ENCODE assay signal across 24 mouse cellular contexts in the genomic region with DNA sequence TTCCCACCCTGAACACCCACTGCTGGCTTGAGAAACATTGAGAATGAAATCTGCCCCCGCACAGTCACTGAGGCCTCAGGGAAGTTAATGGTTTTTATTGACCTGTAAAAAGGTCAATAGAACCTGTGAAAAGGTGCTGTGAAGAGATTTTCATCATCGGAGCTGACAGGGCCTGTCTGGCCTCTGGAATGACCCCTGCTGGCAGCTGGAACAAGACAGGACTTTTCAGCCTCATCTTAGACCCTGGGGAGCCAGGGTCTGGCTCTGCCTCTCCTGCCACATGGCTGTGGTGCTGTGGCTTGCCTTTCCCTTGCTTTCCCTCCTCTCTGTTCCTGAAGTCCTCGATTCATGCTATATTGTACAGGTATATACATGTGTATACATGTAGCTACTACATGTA.
DNase-seq lines count a peak whose midpoint lies in the region; ATAC-seq and TF ChIP-seq lines count a peak whose summit lies in the region.
"Had no signal": no experiment of that assay in that cellular context is flagged by ENCODE, and none has a peak within 500 bp of the region (broad histone marks: within the 10 kb centered on the region; RNA-seq: fewer than 3 reads in every experiment).

No protein-coding gene starts in this region.

- no peaks in the 10 kb centered on the region for H3K9me3 ChIP-seq in neural tube, embryonic 11.5 days (ENCODE audit: control insufficient read depth, low read length)
- H3K9me3 ChIP-seq in neural tube, embryonic 15.5 days (replicated peaks): no peaks in the 10 kb centered on the region
- H3K9me3 ChIP-seq in forebrain, postnatal 0 days (ENCODE audit: low read length): no peaks in the 10 kb centered on the region
- H3K9me3 ChIP-seq: embryonic facial prominence, embryonic 13.5 days; heart, embryonic 13.5 days; liver, embryonic 13.5 days; lung, embryonic 15.5 days; neural tube, embryonic 13.5 days had no signal

- no peak overlapping the region for H3K4me2 ChIP-seq in neural tube, embryonic 11.5 days (ENCODE audit: low read depth)
- H3K4me2 ChIP-seq in neural tube, embryonic 15.5 days: no peak overlapping the region
- no peak overlapping the region for H3K4me2 ChIP-seq in forebrain, postnatal 0 days (ENCODE audit: low read depth)
- H3K4me2 ChIP-seq: embryonic facial prominence, embryonic 13.5 days; heart, embryonic 13.5 days; liver, embryonic 13.5 days; lung, embryonic 15.5 days; neural tube, embryonic 13.5 days had no signal

- H3K4me1 ChIP-seq in neural tube, embryonic 11.5 days (ENCODE audit: control insufficient read depth, insufficient read depth, low read length): 0 out of 2 replicates have a peak, but pooled peaks cover 9% of the 10 kb centered on the region
- peaks cover 9% of the 10 kb centered on the region; the same call in 1 of the 2 replicates for H3K4me1 ChIP-seq in neural tube, embryonic 15.5 days
- 0 out of 2 replicates have a peak, but pooled peaks cover 4% of the 10 kb centered on the region for H3K4me1 ChIP-seq in forebrain, postnatal 0 days (ENCODE audit: insufficient read depth)
- H3K4me1 ChIP-seq: liver, embryonic 13.5 days; lung, embryonic 15.5 days had no signal

- TF ChIP-seq CTCF in forebrain, postnatal 0 days (IDR thresholded peaks at IDR 0.05; ENCODE audit: low read depth): no peak

- ATAC-seq in neural tube, embryonic 11.5 days (ENCODE audit: insufficient read depth, low FRiP score, low TSS enrichment): no peak
- no peak for ATAC-seq in neural tube, embryonic 15.5 days (ENCODE audit: low FRiP score)
- no peak for ATAC-seq in forebrain, postnatal 0 days
- ATAC-seq: activated CD4-positive, CD25-positive, alpha-beta regulatory T cell, adult 4 months; forebrain, embryonic 14.5 days; inflammation-experienced regulatory T-cells, adult 6 months had no signal

- no peak overlapping the region for H3K4me3 ChIP-seq in neural tube, embryonic 11.5 days (ENCODE audit: low read depth, low read length)
- no peak overlapping the region for H3K4me3 ChIP-seq in neural tube, embryonic 15.5 days (replicated peaks)
- H3K4me3 ChIP-seq in forebrain, postnatal 0 days (ENCODE audit: low read depth, low read length): no peak overlapping the region
- H3K4me3 ChIP-seq: embryonic facial prominence, embryonic 13.5 days; heart, embryonic 13.5 days; liver, embryonic 13.5 days; lung, embryonic 15.5 days; neural tube, embryonic 13.5 days had no signal

- intact Hi-C loops in left cerebral cortex, postnatal 4 days (cut with DNase I): no loop called here
- intact Hi-C loops in left cerebral cortex, postnatal 36 days (cut with DNase I): no loop called here

- no peak overlapping the region for H3K27ac ChIP-seq in neural tube, embryonic 11.5 days (ENCODE audit: low read depth, low read length)
- no peak overlapping the region for H3K27ac ChIP-seq in neural tube, embryonic 15.5 days (replicated peaks)
- no peak overlapping the region for H3K27ac ChIP-seq in forebrain, postnatal 0 days (ENCODE audit: low read depth, low read length)
- H3K27ac ChIP-seq: embryonic facial prominence, embryonic 13.5 days; liver, embryonic 13.5 days; lung, embryonic 15.5 days; neural tube, embryonic 13.5 days had no signal

- H3K36me3 ChIP-seq in neural tube, embryonic 11.5 days (ENCODE audit: control insufficient read depth, insufficient read depth, low read length): no peaks in the 10 kb centered on the region
- H3K36me3 ChIP-seq in neural tube, embryonic 15.5 days: no peaks in the 10 kb centered on the region
- no peaks in the 10 kb centered on the region for H3K36me3 ChIP-seq in forebrain, postnatal 0 days (ENCODE audit: insufficient read depth)
- H3K36me3 ChIP-seq: embryonic facial prominence, embryonic 13.5 days; G1E; heart, embryonic 13.5 days; liver, embryonic 13.5 days; lung, embryonic 15.5 days; neural tube, embryonic 13.5 days had no signal

- no peaks in the 10 kb centered on the region for H3K27me3 ChIP-seq in neural tube, embryonic 11.5 days (ENCODE audit: control insufficient read depth, insufficient read depth, low read length)
- H3K27me3 ChIP-seq in neural tube, embryonic 15.5 days (replicated peaks): no peaks in the 10 kb centered on the region
- no peaks in the 10 kb centered on the region for H3K27me3 ChIP-seq in forebrain, postnatal 0 days (ENCODE audit: insufficient read depth, low read length)
- H3K27me3 ChIP-seq: embryonic facial prominence, embryonic 13.5 days; heart, embryonic 13.5 days; liver, embryonic 13.5 days; lung, embryonic 15.5 days; neural tube, embryonic 13.5 days had no signal

- no peak overlapping the region for H3K9ac ChIP-seq in neural tube, embryonic 11.5 days (ENCODE audit: low read length)
- no peak overlapping the region for H3K9ac ChIP-seq in neural tube, embryonic 15.5 days (replicated peaks)
- no peak overlapping the region for H3K9ac ChIP-seq in forebrain, postnatal 0 days
- H3K9ac ChIP-seq: embryonic facial prominence, embryonic 13.5 days; heart, embryonic 13.5 days; liver, embryonic 13.5 days; lung, embryonic 15.5 days; neural tube, embryonic 13.5 days had no signal

- WGBS in neural tube, embryonic 11.5 days: 39% methylated on average over 3 of the region's 3 CpGs
- 58% methylated on average over 3 of the region's 3 CpGs for WGBS in neural tube, embryonic 15.5 days
- 87% methylated on average over 3 of the region's 3 CpGs for WGBS in forebrain, postnatal 0 days

- DNase-seq in cerebellum, postnatal 14 days: peak; percentile 48 to 53
- no peak for DNase-seq in cerebellum, postnatal 25 days
- peak; percentile 70 for DNase-seq in left cerebral cortex, postnatal 4 days
- no peak for DNase-seq in left cerebral cortex, postnatal 36 days (ENCODE audit: low spot score in 2 of 2)
- DNase-seq in neural tube, embryonic 11.5 days (ENCODE audit: low spot score): peak; percentile 14
- DNase-seq in forebrain, postnatal 0 days: no peak
- DNase-seq: adrenal gland, postnatal 14 days; cerebellum, adult 11-12 months; kidney, adult 2 months; kidney, postnatal 14 days; liver, embryonic 13.5 days; lung, postnatal 4 days; right cerebral cortex, postnatal 14 days; spleen, adult 18-20 months; thymus, postnatal 36 days had no signal

Comparison
In these comparisons a context has a peak if more than half of its experiments do, and no peak if none do; other contexts are left out.
1. DNase-seq: peak in cerebellum, postnatal 14 days (2 of 2), left cerebral cortex, postnatal 4 days (single experiment) and neural tube, embryonic 11.5 days (single experiment); none in cerebellum, postnatal 25 days (0 of 2), left cerebral cortex, postnatal 36 days (0 of 2) and forebrain, postnatal 0 days (single experiment).